Mouse (Mus musculus) lung, postnatal 0 days (tissue): ENCODE measurements at regions not wholly inside any gene's neighbourhood (a gene's known extent, or its start where the extent isn't known, plus 50 kb on each side); places are given as distances from the start of the nearest gene placed in this dataset.

Source experiments
- ATAC-seq: fragments of 200-750 bp; cut with Nextera tagmentation; 2 replicates; pipeline ENCODE4 v1.8.0; 2017; ENCODE audit warnings: moderate library complexity
- DNase-seq: peaks from one replicate; pipeline ENCODE4 v3.0.0-alpha.2; 2016; ENCODE audit warnings: low spot score
- H3K27ac ChIP-seq: fragments of 300-500 bp; sonication (generic); 2 replicates; pipeline ENCODE4 v1.5.1; 2014; ENCODE audit warnings: antibody characterized with exemption, mild to moderate bottlenecking, low read length, mixed read lengths
- H3K27me3 ChIP-seq: fragments of 300-500 bp; sonication (generic); replicated peaks from 2 replicates; pipeline ENCODE4 v1.6.1; 2014; ENCODE audit warnings: low read length, mixed read lengths; ENCODE audit not compliant: insufficient read depth
- H3K36me3 ChIP-seq: fragments of 300-500 bp; sonication (generic); 2 replicates; pipeline ENCODE4 v1.6.1; 2014; ENCODE audit warnings: low read length, mixed read lengths; ENCODE audit not compliant: insufficient read depth
- H3K4me1 ChIP-seq: fragments of 300-500 bp; sonication (generic); 2 replicates; pipeline ENCODE4 v1.6.1; 2014; ENCODE audit warnings: antibody characterized with exemption, low read depth, low read length, mixed read lengths; ENCODE audit not compliant: insufficient read depth
- H3K4me2 ChIP-seq: fragments of 300-500 bp; sonication (generic); replicated peaks from 2 replicates; pipeline ENCODE4 v1.6.1; 2014; ENCODE audit warnings: low read depth, mild to moderate bottlenecking, low read length, moderate library complexity, mixed read lengths
- H3K4me3 ChIP-seq: fragments of 300-500 bp; sonication (generic); 2 replicates; pipeline ENCODE4 v1.5.1; 2014; ENCODE audit warnings: low read depth, low read length
- H3K9ac ChIP-seq: fragments of 300-500 bp; sonication (generic); replicated peaks from 2 replicates; pipeline ENCODE4 v1.6.1; 2014; ENCODE audit warnings: low read depth, mild to moderate bottlenecking
- H3K9me3 ChIP-seq: fragments of 300-500 bp; sonication (generic); 2 replicates; pipeline ENCODE4 v1.6.1; 2016; ENCODE audit warnings: low read length, mixed read lengths
- CTCF ChIP-seq: IDR thresholded peaks from 2 replicates; pipeline ENCODE4 v1.5.1; 2016; ENCODE audit warnings: antibody characterized with exemption, mild to moderate bottlenecking
- EP300 ChIP-seq: IDR thresholded peaks from 2 replicates; pipeline ENCODE4 v1.6.1; 2016; ENCODE audit warnings: antibody characterized with exemption, mild to moderate bottlenecking, control low read depth
- WGBS: fragments of 180-500 bp; shearing (Covaris S2); extraction: QIAGEN DNeasy Blood & Tissue Kit; methylation state at CpG from one replicate; pipeline ENCODE4 v1.1.7; 2014; 5-methylcytosine and 5-hydroxymethylcytosine counted together

- DNase-seq (no peak), ATAC-seq (no peak)
- 76% methylated on average over 5 of the region's 5 CpGs for WGBS
- Histone ChIP-seq H3K4me1 (no peaks in the 10 kb centered on the region), H3K27me3 (no peaks in the 10 kb centered on the region), H3K9me3 (no peaks in the 10 kb centered on the region), H3K4me2 (no peak overlapping the region), H3K36me3 (no peaks in the 10 kb centered on the region), H3K9ac (no peak overlapping the region), H3K27ac (no peak overlapping the region), H3K4me3 (no peak overlapping the region)
- TF ChIP-seq CTCF, result no peak
- no peak for TF ChIP-seq EP300
These were observed 541.2 kb downstream of the Grxcr1 start for GRCm38 (mm10) chr5:68572816-68573215.

GRCm38 (mm10) chr5:68575827-68576226, 544.2 kb downstream of the Grxcr1 start:
- Histone ChIP-seq H3K4me1 (no peaks in the 10 kb centered on the region), H3K27ac (no peak overlapping the region), H3K4me2 (no peak overlapping the region), H3K36me3 (no peaks in the 10 kb centered on the region), H3K9me3 (no peaks in the 10 kb centered on the region), H3K9ac (no peak overlapping the region), H3K4me3 (no peak overlapping the region), H3K27me3 (no peaks in the 10 kb centered on the region)
- no peak for TF ChIP-seq EP300
- no peak for TF ChIP-seq CTCF
- DNase-seq (no peak), ATAC-seq (no peak)

GRCm38 (mm10) chr5:68578496-68578895, 546.9 kb downstream of the Grxcr1 start:
- 85% methylated on average over 1 of the region's 1 CpGs for WGBS
- no peak for ATAC-seq
- TF ChIP-seq CTCF (no peak), EP300 (no peak)

GRCm38 (mm10) chr5:68592423-68592822, 560.8 kb downstream of the Grxcr1 start:
- ATAC-seq (no peak), DNase-seq (no peak)
- H3K9ac ChIP-seq, result no peak overlapping the region
- no peaks in the 10 kb centered on the region for H3K4me1 ChIP-seq
- H3K4me2 ChIP-seq, result no peak overlapping the region
- 58% methylated on average over 3 of the region's 3 CpGs for WGBS
- no peaks in the 10 kb centered on the region for H3K9me3 ChIP-seq
- no peak overlapping the region for H3K27ac ChIP-seq
- H3K4me3 ChIP-seq, result no peak overlapping the region
- no peak for TF ChIP-seq EP300
- TF ChIP-seq CTCF, result no peak
- H3K36me3 ChIP-seq, result no peaks in the 10 kb centered on the region
- H3K27me3 ChIP-seq, result no peaks in the 10 kb centered on the region

More at GRCm38 (mm10) chr5:68578496-68578895, 546.9 kb downstream of the Grxcr1 start:
- DNase-seq, result no peak
- no peak overlapping the region for H3K27ac ChIP-seq
- H3K4me3 ChIP-seq, result no peak overlapping the region
- H3K9ac ChIP-seq, result no peak overlapping the region
- H3K4me2 ChIP-seq, result no peak overlapping the region
- no peaks in the 10 kb centered on the region for H3K4me1 ChIP-seq
- no peaks in the 10 kb centered on the region for H3K9me3 ChIP-seq
- H3K36me3 ChIP-seq, result no peaks in the 10 kb centered on the region
- H3K27me3 ChIP-seq, result no peaks in the 10 kb centered on the region

- no peaks in the 10 kb centered on the region for H3K9me3 ChIP-seq
- no peaks in the 10 kb centered on the region for H3K36me3 ChIP-seq
- no peaks in the 10 kb centered on the region for H3K27me3 ChIP-seq
- H3K27ac ChIP-seq, result no peak overlapping the region
- H3K4me2 ChIP-seq, result no peak overlapping the region
- TF ChIP-seq EP300, result no peak
- TF ChIP-seq CTCF, result no peak
- DNase-seq (no peak), ATAC-seq (no peak)
- no peak overlapping the region for H3K9ac ChIP-seq
- H3K4me3 ChIP-seq, result no peak overlapping the region
- no peaks in the 10 kb centered on the region for H3K4me1 ChIP-seq
These were observed 586.8 kb downstream of the Grxcr1 start for GRCm38 (mm10) chr5:68618451-68618850.

- no peak for DNase-seq
- 78% methylated on average over 3 of the region's 3 CpGs for WGBS
- Histone ChIP-seq H3K9ac (no peak overlapping the region), H3K4me2 (no peak overlapping the region), H3K4me3 (no peak overlapping the region), H3K4me1 (no peaks in the 10 kb centered on the region), H3K9me3 (no peaks in the 10 kb centered on the region), H3K36me3 (no peaks in the 10 kb centered on the region), H3K27me3 (no peaks in the 10 kb centered on the region), H3K27ac (no peak overlapping the region)
- ATAC-seq, result no peak
- TF ChIP-seq EP300 (no peak), CTCF (no peak)
These were observed 603.8 kb downstream of the Grxcr1 start for GRCm38 (mm10) chr5:68635400-68635799.

- DNase-seq, result no peak
- no peak for ATAC-seq
- no peak overlapping the region for H3K4me3 ChIP-seq
- TF ChIP-seq CTCF (no peak), EP300 (no peak)
- H3K9ac ChIP-seq, result no peak overlapping the region
- H3K4me1 ChIP-seq, result no peaks in the 10 kb centered on the region
- H3K27me3 ChIP-seq, result no peaks in the 10 kb centered on the region
- no peaks in the 10 kb centered on the region for H3K9me3 ChIP-seq
- WGBS, result 72% methylated on average over 3 of the region's 3 CpGs
- H3K36me3 ChIP-seq, result no peaks in the 10 kb centered on the region
- H3K4me2 ChIP-seq, result no peak overlapping the region
- H3K27ac ChIP-seq, result no peak overlapping the region
These were observed 641.2 kb downstream of the Grxcr1 start for GRCm38 (mm10) chr5:68672834-68673233.
